Mouse (Mus musculus) CH12.LX (cell line): ENCODE results near the gene Dmrt2.

Experiments
- CHD1 ChIP-seq: IDR thresholded peaks from 2 replicates; pipeline ENCODE4 v1.6.1; 2012; ENCODE audit warnings: low read depth, low read length, improper control_type of control experiment, inconsistent platforms
- CTCF ChIP-seq, 2 experiments: IDR thresholded peaks in 1 of 2; conservative IDR thresholded peaks in 1 of 2; 2 replicates each; pipeline ENCODE4 v1.5.1; 2011 to 2012; ENCODE audit warnings: low read depth in 2 of 2, low read length in 2 of 2, improper control_type of control experiment in 1 of 2, inconsistent platforms in 1 of 2, mild to moderate bottlenecking in 1 of 2, moderate library complexity in 1 of 2
- E2F4 ChIP-seq: IDR thresholded peaks from 2 replicates; pipeline ENCODE4 v1.6.1; 2011; ENCODE audit warnings: low read depth, low read length, improper control_type of control experiment; ENCODE audit not compliant: insufficient replicate concordance
- EP300 ChIP-seq: IDR thresholded peaks from 2 replicates; pipeline ENCODE4 v1.6.1; 2011; ENCODE audit warnings: low read length, improper control_type of control experiment
- KAT2A ChIP-seq: IDR thresholded peaks from 2 replicates; pipeline ENCODE4 v1.6.1; 2012; ENCODE audit warnings: low read length, improper control_type of control experiment, inconsistent platforms; ENCODE audit not compliant: insufficient replicate concordance
- MAX ChIP-seq: IDR thresholded peaks from 2 replicates; pipeline ENCODE4 v1.6.1; 2011; ENCODE audit warnings: low read length, improper control_type of control experiment
- MEF2A ChIP-seq: IDR thresholded peaks from 2 replicates; pipeline ENCODE4 v1.6.1; 2014; ENCODE audit warnings: low read depth, mild to moderate bottlenecking, inconsistent platforms, low read length, improper control_type of control experiment, borderline replicate concordance
- NRF1 ChIP-seq: IDR thresholded peaks from 2 replicates; pipeline ENCODE4 v1.6.1; 2014; ENCODE audit warnings: low read depth, mild to moderate bottlenecking, inconsistent platforms, low read length, improper control_type of control experiment, moderate library complexity
- POLR2A ChIP-seq: IDR thresholded peaks from 2 replicates; pipeline ENCODE4 v1.6.1; 2011; ENCODE audit warnings: low read depth, mild to moderate bottlenecking, improper control_type of control experiment, low read length
- TBP ChIP-seq: conservative IDR thresholded peaks from 2 replicates; pipeline ENCODE4 v1.6.1; 2011; ENCODE audit warnings: low read depth, low read length, improper control_type of control experiment
- TCF12 ChIP-seq: IDR thresholded peaks from 2 replicates; pipeline ENCODE4 v1.6.1; 2014; ENCODE audit warnings: low read depth, mild to moderate bottlenecking, inconsistent platforms, low read length, improper control_type of control experiment
- ZNF384 ChIP-seq: IDR thresholded peaks from 2 replicates; pipeline ENCODE4 v1.6.1; 2012; ENCODE audit warnings: low read depth, low read length, improper control_type of control experiment, inconsistent platforms

GRCm38 (mm10) chr19:25638766-25639361 lies 33.3 kb upstream of the Dmrt2 start:
- TF ChIP-seq EP300 = peak; percentile 44; the same call in 1 of the 2 replicates
- TF ChIP-seq CTCF (conservative IDR thresholded peaks at IDR 0.05 in 1 of 2, IDR thresholded peaks at IDR 0.05 in 1 of 2; ENCODE audit: low read depth in 2 of 2, low read length in 2 of 2) = no peak
- TF ChIP-seq TBP = no peak
- no peak for TF ChIP-seq POLR2A
- no peak for TF ChIP-seq KAT2A
- no peak for TF ChIP-seq E2F4
- TF ChIP-seq MEF2A = no peak
- TF ChIP-seq CHD1 = no peak
- no peak for TF ChIP-seq ZNF384
- no peak for TF ChIP-seq MAX
- TF ChIP-seq TCF12 = no peak
- TF ChIP-seq NRF1 = no peak
